Mouse (Mus musculus): ENCODE data around the gene Kcnv2. TPM values are rescaled to one million over a fixed set of nuclear protein-coding genes. Genes with fewer than 3 reads are reported as not detected.

Gene Kcnv2
- total RNA-seq, 2 experiments from 2014 or later = 0.07 TPM; not detected in 1

- DNase-seq (ENCODE audit: low spot score in 2 of 2) = peak in 1 of 2 experiments; percentile 13
These were observed 41.5 kb downstream of the Kcnv2 start for GRCm38 (mm10) chr19:27363891-27364290.

- DNase-seq (ENCODE audit: low spot score in 2 of 2) = peak; percentile 39 to 54
These were observed 42.1 kb downstream of the Kcnv2 start for GRCm38 (mm10) chr19:27364521-27364931.

- no peak for DNase-seq (ENCODE audit: low spot score in 2 of 2)
These were observed 43.8 kb downstream of the Kcnv2 start for GRCm38 (mm10) chr19:27366113-27366746.

- DNase-seq (ENCODE audit: low spot score in 2 of 2) = no peak
These were observed 47.2 kb downstream of the Kcnv2 start for GRCm38 (mm10) chr19:27369461-27370135.

- DNase-seq (ENCODE audit: low spot score in 2 of 2) = no peak
These were observed 47.8 kb downstream of the Kcnv2 start for GRCm38 (mm10) chr19:27370174-27370573.

- DNase-seq (ENCODE audit: low spot score in 2 of 2) = no peak
These were observed 48.4 kb downstream of the Kcnv2 start for GRCm38 (mm10) chr19:27370784-27371183.

- no peak for DNase-seq (ENCODE audit: low spot score in 2 of 2)
These were observed 57.5 kb downstream of the Kcnv2 start for GRCm38 (mm10) chr19:27379712-27380401.

- DNase-seq (ENCODE audit: low spot score in 2 of 2) = no peak
These were observed 59.7 kb downstream of the Kcnv2 start for GRCm38 (mm10) chr19:27382131-27382530.

- DNase-seq (ENCODE audit: low spot score in 2 of 2) = no peak
These were observed 60.9 kb downstream of the Kcnv2 start for GRCm38 (mm10) chr19:27383266-27383665.

- no peak for DNase-seq (ENCODE audit: low spot score in 2 of 2)
These were observed 62.9 kb downstream of the Kcnv2 start for GRCm38 (mm10) chr19:27385304-27385703.

Other genes starting within 250 kb of the Kcnv2 start
- gene Vldlr, start 106.1 kb upstream of the Kcnv2 start, total RNA-seq (2021) = 10 to 100 TPM; 29.2 to 30.6 TPM
- gene Pum3, start 107.2 kb downstream of the Kcnv2 start, total RNA-seq (2021) = 100 to 1,000 TPM in 1 of 2 experiments, 10 to 100 TPM in 1; 92.1 to 112 TPM

Data from adrenal gland, adult 18-20 months (tissue).